Mouse (Mus musculus) lung, embryonic 16.5 days (tissue): ENCODE measurements around the gene Foxj3. TPM values are rescaled to one million over a fixed set of nuclear protein-coding genes. Genes with fewer than 3 reads are reported as not detected.
"Not testable (repeated sequence)": the region's sequence is repeated elsewhere in the genome, so short reads cannot be mapped to it uniquely, and the experiment has no call there.

ENCODE experiments used
- ATAC-seq: fragments of 200-750 bp; cut with Nextera tagmentation; 2 replicates; pipeline ENCODE4 v1.8.0; 2017; ENCODE audit warnings: low read depth, mild to moderate bottlenecking, moderate library complexity
- H3K27ac ChIP-seq: fragments of 300-500 bp; sonication (generic); 2 replicates; pipeline ENCODE4 v1.5.1; 2014; ENCODE audit warnings: mild to moderate bottlenecking, control low read depth, low read length
- H3K27me3 ChIP-seq: fragments of 300-500 bp; sonication (generic); 2 replicates; pipeline ENCODE4 v1.6.1; 2014; ENCODE audit warnings: low read depth, low read length, mixed read lengths; ENCODE audit not compliant: control insufficient read depth, insufficient read depth
- H3K36me3 ChIP-seq: fragments of 300-500 bp; sonication (generic); 2 replicates; pipeline ENCODE4 v1.6.1; 2014; ENCODE audit warnings: low read length; ENCODE audit not compliant: control insufficient read depth, insufficient read depth
- H3K4me1 ChIP-seq: fragments of 300-500 bp; sonication (generic); replicated peaks from 2 replicates; pipeline ENCODE4 v1.6.1; 2014; ENCODE audit warnings: low read length, mixed read lengths; ENCODE audit not compliant: control insufficient read depth, insufficient read depth
- H3K4me2 ChIP-seq: fragments of 300-500 bp; sonication (generic); 2 replicates; pipeline ENCODE4 v1.6.1; 2014; ENCODE audit warnings: low read depth, low read length, control low read depth
- H3K4me3 ChIP-seq: fragments of 300-500 bp; sonication (generic); 2 replicates; pipeline ENCODE4 v1.5.1; 2014; ENCODE audit warnings: mild to moderate bottlenecking, low read length, control low read depth
- H3K9ac ChIP-seq: fragments of 300-500 bp; sonication (generic); 2 replicates; pipeline ENCODE4 v1.6.1; 2014; ENCODE audit warnings: low read length, control low read depth
- H3K9me3 ChIP-seq: fragments of 300-500 bp; sonication (generic); 2 replicates; pipeline ENCODE4 v1.6.1; 2016; ENCODE audit warnings: low read length; ENCODE audit not compliant: control insufficient read depth
- WGBS: fragments of 180-500 bp; shearing (Covaris S2); extraction: QIAGEN DNeasy Blood & Tissue Kit; methylation state at CpG from one replicate; pipeline ENCODE4 v1.1.7; 2014; 5-methylcytosine and 5-hydroxymethylcytosine counted together
- polyA plus RNA-seq: library from polyadenylated mRNA; unstranded; fragments of >200 nt; fragmentation: Nextera tagmentation; extraction: Ambion mirVana; gene quantifications from 2 replicates; pipeline ENCODE4 v1.2.1, GENCODE M21; 2015

Gene Foxj3
- polyA plus RNA-seq, 1 experiment from 2014 or later: 24.1 TPM

DNA sequence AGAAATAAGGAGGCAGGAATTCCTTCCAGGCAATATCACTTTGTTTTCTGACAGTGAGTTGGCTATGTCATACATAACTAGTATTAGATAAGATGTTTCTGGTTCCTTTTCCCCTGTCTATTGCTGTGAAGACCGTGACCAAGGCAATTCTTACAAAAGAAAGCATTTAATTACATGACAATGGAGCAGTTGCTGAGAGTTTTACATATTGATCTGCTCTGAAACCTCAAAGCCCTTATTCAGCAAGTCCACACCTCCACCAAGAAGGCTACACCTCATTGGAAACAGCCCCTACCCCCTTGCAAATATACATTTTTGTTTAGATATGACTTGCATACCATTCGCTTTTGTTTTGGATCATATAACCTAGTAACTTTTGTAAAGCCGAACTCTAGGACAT, 55.7 kb downstream of the Foxj3 start:
- ATAC-seq: no peak
- Histone ChIP-seq H3K4me3 (no peak overlapping the region), H3K9me3 (no peaks in the 10 kb centered on the region), H3K27me3 (no peaks in the 10 kb centered on the region), H3K4me1 (no peaks in the 10 kb centered on the region), H3K36me3 (peaks cover 5% of the 10 kb centered on the region), H3K27ac (no peak overlapping the region), H3K4me2 (no peak overlapping the region), H3K9ac (no peak overlapping the region)
- 75% methylated on average over 3 of the region's 3 CpGs for WGBS

DNA sequence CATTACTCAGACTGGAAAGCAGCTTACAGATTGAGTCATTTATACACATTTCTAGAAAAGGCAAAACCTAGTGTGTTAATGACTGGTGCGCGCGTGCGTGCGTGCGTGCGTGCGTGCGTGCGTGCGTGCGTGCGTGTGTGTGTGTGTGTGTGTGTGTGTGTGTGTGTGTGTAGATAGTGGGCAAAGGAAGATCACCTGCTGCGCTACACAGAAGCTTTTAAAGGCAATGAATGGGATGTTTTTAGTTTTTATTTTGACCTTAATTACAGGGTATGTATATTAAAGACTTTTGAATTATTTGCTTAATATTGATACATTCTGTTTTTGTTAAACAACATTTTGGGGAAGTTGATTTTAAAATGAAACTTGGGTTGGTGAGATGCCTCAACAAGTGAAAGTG, 57.5 kb downstream of the Foxj3 start:
- WGBS: 79% methylated on average over 14 of the region's 14 CpGs
- ATAC-seq: no peak
- Histone ChIP-seq H3K27ac (no peak overlapping the region), H3K36me3 (no peaks in the 10 kb centered on the region), H3K4me3 (no peak overlapping the region), H3K27me3 (no peaks in the 10 kb centered on the region), H3K9me3 (no peaks in the 10 kb centered on the region), H3K9ac (no peak overlapping the region), H3K4me1 (no peaks in the 10 kb centered on the region), H3K4me2 (no peak overlapping the region)

DNA sequence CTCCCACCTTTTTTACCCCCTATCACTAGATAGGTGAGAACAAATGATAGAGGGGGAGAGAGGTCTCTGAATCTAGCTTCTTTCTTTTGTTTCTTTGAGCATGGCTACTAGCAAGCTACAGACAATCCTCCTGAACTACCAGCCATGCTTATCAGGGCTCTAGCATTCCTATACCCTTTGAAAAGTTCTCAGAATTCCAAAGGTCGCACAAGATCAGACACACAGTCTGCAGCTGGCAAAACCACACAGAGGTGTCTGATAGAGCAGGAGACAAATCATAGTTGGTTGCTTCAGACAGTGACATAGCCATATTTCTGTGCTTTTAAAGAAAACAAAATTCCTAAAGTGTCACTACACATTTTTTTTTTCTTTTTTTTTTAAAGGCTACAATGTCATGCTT, 62.8 kb downstream of the Foxj3 start:
- no peak for ATAC-seq
- no peaks in the 10 kb centered on the region for H3K27me3 ChIP-seq
- peaks cover 3% of the 10 kb centered on the region; the same call in 1 of the 2 replicates for H3K4me1 ChIP-seq
- no peaks in the 10 kb centered on the region; the same call in 1 of the 2 replicates for H3K36me3 ChIP-seq
- H3K27ac ChIP-seq: no peak overlapping the region
- WGBS: 23% methylated on average over 1 of the region's 1 CpGs
- no peaks in the 10 kb centered on the region for H3K9me3 ChIP-seq
- no peak overlapping the region for H3K4me2 ChIP-seq
- no peak overlapping the region for H3K4me3 ChIP-seq
- H3K9ac ChIP-seq: no peak overlapping the region

DNA sequence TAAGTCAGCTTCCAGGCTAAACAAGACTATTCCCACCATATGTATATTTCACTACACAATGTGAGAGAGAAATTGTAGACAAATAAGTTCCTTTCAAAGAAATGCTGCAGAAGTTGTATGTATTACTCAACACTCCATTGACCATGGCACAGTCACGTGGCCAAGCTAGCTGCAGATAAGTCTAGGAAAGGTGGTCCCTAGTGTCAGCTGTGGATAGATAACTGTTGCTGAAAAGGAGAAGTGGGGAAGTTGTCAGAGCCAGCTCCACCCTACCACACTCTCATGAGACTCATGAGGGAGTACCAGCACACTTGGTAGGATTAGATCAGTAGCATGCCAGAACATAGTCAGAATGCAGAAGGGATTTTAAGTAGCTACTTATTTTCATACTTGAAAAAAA, 72.7 kb downstream of the Foxj3 start:
- H3K27me3 ChIP-seq: no peaks in the 10 kb centered on the region
- 69% methylated on average over 1 of the region's 1 CpGs for WGBS
- H3K27ac ChIP-seq: no peak overlapping the region
- H3K4me3 ChIP-seq: no peak overlapping the region
- 0 out of 2 replicates have a peak, but pooled peaks cover 3% of the 10 kb centered on the region for H3K4me1 ChIP-seq
- H3K4me2 ChIP-seq: no peak overlapping the region
- H3K9ac ChIP-seq: no peak overlapping the region
- H3K9me3 ChIP-seq: no peaks in the 10 kb centered on the region
- peaks cover 6% of the 10 kb centered on the region for H3K36me3 ChIP-seq
- ATAC-seq: no peak

DNA sequence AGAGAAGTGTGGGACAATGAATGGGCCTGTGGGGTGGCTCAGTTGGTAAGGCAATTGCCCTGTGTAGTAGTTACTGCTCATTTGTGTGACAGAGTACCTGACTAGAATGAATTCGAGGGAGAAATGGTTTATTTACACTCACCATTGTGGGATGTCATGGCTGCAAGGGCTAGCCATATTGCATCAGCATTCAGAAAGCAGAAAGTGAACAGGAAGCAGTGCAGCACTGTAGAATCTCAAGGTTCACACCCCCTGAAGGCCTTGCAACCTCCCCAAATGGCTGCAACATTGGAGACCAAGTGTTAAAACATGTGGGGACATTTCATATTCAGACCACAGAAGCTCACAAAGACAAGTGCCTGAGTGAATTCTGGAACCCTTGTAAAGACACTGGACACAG, 77.3 kb downstream of the Foxj3 start:
- H3K4me2 ChIP-seq: no peak overlapping the region
- no peak overlapping the region for H3K9ac ChIP-seq
- ATAC-seq: no peak
- H3K36me3 ChIP-seq: no peaks in the 10 kb centered on the region
- H3K27me3 ChIP-seq: no peaks in the 10 kb centered on the region
- WGBS: 38% methylated on average over 1 of the region's 1 CpGs
- no peak overlapping the region for H3K27ac ChIP-seq
- H3K4me1 ChIP-seq: 0 out of 2 replicates have a peak, but pooled peaks cover 3% of the 10 kb centered on the region
- no peak overlapping the region for H3K4me3 ChIP-seq
- H3K9me3 ChIP-seq: no peaks in the 10 kb centered on the region

DNA sequence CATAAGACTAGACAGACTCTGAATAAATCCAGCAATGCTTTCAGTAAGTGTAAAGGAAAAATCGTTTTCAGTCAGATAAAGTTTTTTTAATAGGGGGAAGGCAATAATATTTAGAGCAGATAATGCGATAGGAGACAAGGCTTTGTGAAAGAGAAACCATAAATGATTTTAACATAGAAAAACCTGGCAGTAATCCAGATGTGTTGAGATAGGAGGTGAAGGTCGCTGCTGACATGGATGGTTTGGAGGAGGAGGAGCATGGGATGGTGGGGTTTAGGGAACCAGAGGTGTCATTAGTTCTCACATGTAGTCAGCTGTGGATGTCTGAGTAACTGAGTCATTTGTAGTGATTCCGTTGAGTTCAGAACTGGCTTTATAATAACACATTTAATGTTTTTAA, 77.9 kb downstream of the Foxj3 start:
- H3K9ac ChIP-seq: no peak overlapping the region
- no peaks in the 10 kb centered on the region for H3K27me3 ChIP-seq
- H3K4me2 ChIP-seq: no peak overlapping the region
- 0 out of 2 replicates have a peak, but pooled peaks cover 3% of the 10 kb centered on the region for H3K4me1 ChIP-seq
- H3K27ac ChIP-seq: no peak overlapping the region
- 42% methylated on average over 4 of the region's 4 CpGs for WGBS
- no peak for ATAC-seq
- H3K36me3 ChIP-seq: peaks cover 3% of the 10 kb centered on the region
- no peak overlapping the region for H3K4me3 ChIP-seq
- H3K9me3 ChIP-seq: no peaks in the 10 kb centered on the region

DNA sequence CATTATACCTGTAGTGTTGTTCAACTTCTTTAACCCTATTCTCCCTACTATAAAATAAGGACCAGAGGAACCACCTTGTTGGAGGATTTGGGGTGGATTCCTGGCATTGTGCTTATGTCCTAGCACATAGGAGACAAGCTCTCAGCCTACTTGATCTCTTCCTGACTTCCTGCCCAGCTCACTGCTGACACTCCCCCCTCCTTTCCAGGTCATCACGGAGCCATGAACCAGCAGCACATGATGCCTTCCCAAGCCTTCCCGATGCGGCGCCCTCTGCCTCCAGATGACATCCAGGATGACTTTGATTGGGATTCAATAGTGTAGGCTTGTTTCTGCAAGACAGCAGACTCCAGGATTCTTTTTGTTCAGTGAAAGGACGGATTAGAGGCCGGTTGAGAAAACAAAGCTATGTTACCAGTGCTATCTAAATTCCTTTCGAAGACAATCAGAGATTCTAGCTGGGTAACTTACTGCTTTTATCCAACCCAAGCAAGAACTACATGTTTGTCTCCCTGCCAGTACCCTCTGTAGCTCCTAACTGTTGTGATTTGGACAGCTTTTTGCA, 89.4 kb downstream of the Foxj3 start:
- Histone ChIP-seq H3K4me3 (no peak overlapping the region), H3K4me2 (no peak overlapping the region), H3K4me1 (peaks cover under 1% of the 10 kb centered on the region), H3K9me3 (no peaks in the 10 kb centered on the region), H3K27me3 (no peaks in the 10 kb centered on the region), H3K27ac (no peak overlapping the region), H3K36me3 (peaks cover 25% of the 10 kb centered on the region), H3K9ac (no peak overlapping the region)
- 70% methylated on average over 7 of the region's 7 CpGs for WGBS
- no peak for ATAC-seq

DNA sequence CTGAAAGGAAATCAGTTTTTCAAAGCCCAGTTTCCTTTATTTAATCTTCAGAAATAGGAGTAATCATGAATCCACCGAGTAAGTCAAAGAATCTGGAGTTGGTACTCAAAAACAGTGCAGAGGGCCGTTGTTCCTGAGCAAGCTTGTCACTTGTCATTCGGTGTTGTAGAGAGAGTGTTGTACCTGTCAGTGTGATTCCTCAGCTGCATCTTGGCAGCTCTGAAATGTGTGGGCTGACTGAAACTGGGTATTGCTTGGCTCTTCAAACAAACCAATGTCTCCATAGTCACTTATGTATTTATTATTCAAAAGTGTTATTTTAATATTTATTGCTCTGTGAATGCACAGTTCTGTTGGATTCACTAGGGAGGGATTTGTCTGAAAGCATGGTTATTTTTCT, 90.1 kb downstream of the Foxj3 start:
- Histone ChIP-seq H3K4me1 (peaks cover 7% of the 10 kb centered on the region), H3K36me3 (peaks cover 25% of the 10 kb centered on the region), H3K9me3 (no peaks in the 10 kb centered on the region), H3K9ac (no peak overlapping the region), H3K4me3 (no peak overlapping the region), H3K27me3 (no peaks in the 10 kb centered on the region), H3K4me2 (no peak overlapping the region), H3K27ac (no peak overlapping the region)
- no peak for ATAC-seq
- 67% methylated on average over 3 of the region's 3 CpGs for WGBS

DNA sequence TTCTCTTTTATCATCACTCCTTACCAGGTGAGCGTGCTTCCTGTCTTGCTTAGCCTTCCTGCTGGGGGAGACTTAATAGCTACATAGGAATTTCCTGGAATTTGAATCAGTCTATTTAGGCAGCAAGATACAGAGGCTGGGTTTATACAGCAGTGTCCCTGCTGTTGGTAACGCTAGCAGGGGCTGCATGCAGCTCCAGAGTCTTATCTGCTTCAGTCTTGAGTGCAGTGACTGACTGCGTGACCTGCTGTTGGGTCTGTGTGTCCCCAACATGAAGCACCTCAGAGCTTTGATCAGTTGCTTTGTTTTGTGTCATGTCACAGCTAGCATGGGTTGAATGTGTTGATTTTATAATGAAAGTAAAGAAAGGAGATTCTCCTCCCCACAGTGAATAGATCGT, 90.5 kb downstream of the Foxj3 start:
- H3K36me3 ChIP-seq: peaks cover 22% of the 10 kb centered on the region
- peaks cover 8% of the 10 kb centered on the region for H3K4me1 ChIP-seq
- 76% methylated on average over 4 of the region's 4 CpGs for WGBS
- no peaks in the 10 kb centered on the region for H3K9me3 ChIP-seq
- H3K9ac ChIP-seq: no peak overlapping the region
- no peak overlapping the region for H3K4me2 ChIP-seq
- no peak for ATAC-seq
- H3K27me3 ChIP-seq: no peaks in the 10 kb centered on the region
- H3K27ac ChIP-seq: no peak overlapping the region
- H3K4me3 ChIP-seq: no peak overlapping the region

DNA sequence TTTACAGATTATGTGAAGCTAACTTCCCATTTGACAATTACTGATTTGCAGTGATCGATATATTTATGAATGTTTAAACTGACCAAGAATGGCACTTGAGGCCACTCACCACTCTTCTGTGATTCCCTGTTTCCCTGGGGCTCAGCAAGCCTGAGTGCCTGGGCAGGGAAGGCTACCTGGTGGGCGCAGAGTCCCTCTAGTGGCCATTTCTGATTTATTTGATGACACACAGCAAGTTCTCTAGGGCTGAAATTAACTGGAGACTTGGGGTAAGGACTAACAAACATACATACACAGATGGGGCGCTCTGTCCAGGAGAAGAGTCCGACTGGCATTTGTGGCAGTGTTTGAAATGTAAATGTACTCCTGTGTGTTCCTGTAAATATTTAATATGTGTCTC, 91.6 kb downstream of the Foxj3 start:
- not testable (repeated sequence) for H3K27me3 ChIP-seq, H3K27ac ChIP-seq, H3K9ac ChIP-seq, H3K4me3 ChIP-seq, ATAC-seq, H3K9me3 ChIP-seq, H3K4me2 ChIP-seq
- Histone ChIP-seq H3K36me3 (peaks cover 12% of the 10 kb centered on the region), H3K4me1 (peaks cover 19% of the 10 kb centered on the region)
- 72% methylated on average over 3 of the region's 4 CpGs for WGBS
